Mouse (Mus musculus): Measurements from ENCODE around the gene Gm3646. TPM values are rescaled to one million over a fixed set of nuclear protein-coding genes. Genes with fewer than 3 reads are reported as not detected.

Gene Gm3646
- polyA plus RNA-seq, 1 experiment from 2014 or later = 0.63 TPM

DNA sequence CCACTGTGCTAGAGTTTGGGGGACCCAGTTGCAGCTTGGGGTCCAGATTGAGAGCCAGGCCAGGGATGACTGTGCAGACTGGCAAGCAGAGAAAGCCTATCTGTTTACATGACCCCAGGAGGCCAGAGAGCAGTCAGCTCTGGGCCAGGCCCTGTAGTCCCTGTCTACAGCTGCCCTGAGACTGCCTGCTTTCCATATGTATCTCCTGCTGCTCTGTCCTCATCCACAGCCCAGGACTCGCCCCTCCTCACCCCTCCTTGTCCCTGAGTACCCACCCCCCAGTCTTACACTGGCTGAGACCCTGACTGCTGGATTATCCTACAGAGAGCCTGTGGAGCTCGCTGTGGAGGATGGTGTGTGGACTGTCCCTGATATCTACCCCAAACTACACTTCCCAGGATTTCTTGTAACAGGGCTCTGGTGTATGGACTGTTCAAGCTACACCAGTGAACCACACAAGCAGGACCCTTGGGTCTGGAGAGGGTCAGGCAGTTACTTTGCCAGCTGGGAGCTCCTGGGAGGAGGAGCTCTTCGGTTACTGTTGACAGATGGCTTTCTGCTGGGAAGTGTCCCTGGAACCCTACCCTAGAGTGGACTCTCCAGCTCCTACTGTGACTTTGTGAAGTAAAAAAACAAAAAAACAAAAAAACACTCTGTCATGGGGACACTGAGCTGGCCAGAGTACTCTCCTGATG is 32.6 kb downstream of the Gm3646 start:
- H3K4me1 ChIP-seq = peaks cover 14% of the 10 kb centered on the region
- no peaks in the 10 kb centered on the region for H3K9me3 ChIP-seq
- H3K27ac ChIP-seq = peak overlapping the region; percentile 62
- no peak overlapping the region for H3K4me3 ChIP-seq
- DNase-seq (ENCODE audit: low spot score) = peak; percentile 64
- H3K36me3 ChIP-seq = no peaks in the 10 kb centered on the region
- H3K27me3 ChIP-seq (ENCODE audit: insufficient read depth, poor library complexity, severe bottlenecking) = no peaks in the 10 kb centered on the region
- 19% methylated on average over 3 of the region's 3 CpGs for WGBS

DNA sequence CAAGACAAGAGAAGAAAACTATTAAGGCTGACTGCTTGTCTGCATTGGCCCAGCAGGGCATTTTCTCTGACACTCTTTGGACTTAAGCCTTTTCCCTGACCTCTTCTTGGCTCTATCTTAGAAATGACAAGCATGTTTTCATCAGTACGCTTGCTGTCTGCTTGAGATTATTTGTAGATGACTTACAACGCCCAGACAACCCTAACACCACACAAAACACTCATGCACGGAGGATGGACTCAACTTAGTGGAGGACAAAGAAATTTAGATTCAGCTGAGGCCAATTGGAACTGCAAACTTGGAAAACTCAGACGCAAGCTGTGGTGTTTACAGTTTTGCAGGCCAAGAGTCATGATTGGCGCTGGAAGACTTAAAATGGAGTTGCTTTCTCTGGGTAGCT is 34.7 kb downstream of the Gm3646 start:
- no peaks in the 10 kb centered on the region for H3K9me3 ChIP-seq
- no peak overlapping the region for H3K27ac ChIP-seq
- no peaks in the 10 kb centered on the region for H3K36me3 ChIP-seq
- H3K4me3 ChIP-seq = no peak overlapping the region
- DNase-seq (ENCODE audit: low spot score) = peak; percentile 22
- no peaks in the 10 kb centered on the region for H3K27me3 ChIP-seq (ENCODE audit: insufficient read depth, poor library complexity, severe bottlenecking)
- peaks cover 22% of the 10 kb centered on the region for H3K4me1 ChIP-seq
- 63% methylated on average over 5 of the region's 5 CpGs for WGBS

DNA sequence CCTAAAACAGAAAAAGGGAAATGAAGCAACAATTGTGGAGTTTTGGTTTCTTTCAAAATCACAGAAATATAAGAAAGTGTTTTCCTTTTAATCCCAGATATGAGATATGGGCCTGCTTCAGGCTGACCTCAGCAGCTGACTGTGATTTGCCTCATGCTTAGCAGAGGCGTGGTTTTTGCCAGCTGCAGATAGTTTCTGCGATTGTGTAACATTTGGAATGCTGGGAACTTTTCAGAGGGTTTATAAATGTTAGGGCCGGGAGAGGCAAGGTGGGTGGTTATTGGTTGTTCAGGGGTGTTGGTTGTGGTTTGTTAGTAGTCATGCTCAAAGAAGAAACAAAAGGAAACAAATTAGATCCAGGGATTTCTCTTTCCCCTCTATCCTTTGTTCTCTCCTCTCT is 37.1 kb downstream of the Gm3646 start:
- no peaks in the 10 kb centered on the region for H3K9me3 ChIP-seq
- WGBS = 77% methylated on average over 3 of the region's 3 CpGs
- H3K36me3 ChIP-seq = no peaks in the 10 kb centered on the region
- no peak overlapping the region for H3K4me3 ChIP-seq
- H3K27ac ChIP-seq = no peak overlapping the region
- peak; percentile 51 for DNase-seq (ENCODE audit: low spot score)
- H3K27me3 ChIP-seq (ENCODE audit: insufficient read depth, poor library complexity, severe bottlenecking) = no peaks in the 10 kb centered on the region
- H3K4me1 ChIP-seq = peaks cover 20% of the 10 kb centered on the region

DNA sequence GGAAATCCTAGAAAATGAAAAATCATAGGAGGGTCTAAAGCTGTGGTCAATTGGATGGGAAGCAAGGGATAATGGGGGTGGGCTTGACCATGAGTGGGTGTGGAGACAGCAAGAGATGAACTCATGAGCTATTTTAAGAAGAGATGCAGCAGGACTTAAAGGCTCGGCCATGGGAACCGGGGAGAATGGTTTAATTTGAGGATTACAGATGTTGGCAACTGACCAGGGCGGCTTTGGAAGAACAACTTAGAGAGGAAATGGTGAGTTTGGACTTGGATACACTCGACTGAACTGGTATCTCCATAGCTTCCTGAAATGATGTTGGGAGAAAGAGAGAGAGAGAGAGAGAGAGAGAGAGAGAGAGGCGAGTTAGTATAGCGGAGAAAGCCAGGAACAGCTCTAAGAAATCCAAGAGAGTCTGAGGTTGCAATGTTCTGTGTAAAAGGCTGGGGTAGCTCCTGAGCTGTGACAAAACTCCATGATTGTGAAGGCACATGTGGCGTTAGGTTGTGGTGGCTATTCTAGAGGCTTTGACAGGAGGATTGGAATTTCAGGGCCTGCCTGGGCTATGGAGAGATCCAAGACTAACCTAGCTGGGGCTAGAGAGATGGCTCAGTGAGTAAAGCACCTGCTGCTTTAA is 39.2 kb downstream of the Gm3646 start:
- Histone ChIP-seq H3K9me3 (no peaks in the 10 kb centered on the region), H3K27ac (no peak overlapping the region), H3K4me3 (no peak overlapping the region), H3K36me3 (no peaks in the 10 kb centered on the region), H3K27me3 (ENCODE audit: insufficient read depth, poor library complexity, severe bottlenecking) (no peaks in the 10 kb centered on the region), H3K4me1 (peaks cover 21% of the 10 kb centered on the region)
- DNase-seq (ENCODE audit: low spot score) = no peak
- WGBS = 59% methylated on average over 7 of the region's 7 CpGs

DNA sequence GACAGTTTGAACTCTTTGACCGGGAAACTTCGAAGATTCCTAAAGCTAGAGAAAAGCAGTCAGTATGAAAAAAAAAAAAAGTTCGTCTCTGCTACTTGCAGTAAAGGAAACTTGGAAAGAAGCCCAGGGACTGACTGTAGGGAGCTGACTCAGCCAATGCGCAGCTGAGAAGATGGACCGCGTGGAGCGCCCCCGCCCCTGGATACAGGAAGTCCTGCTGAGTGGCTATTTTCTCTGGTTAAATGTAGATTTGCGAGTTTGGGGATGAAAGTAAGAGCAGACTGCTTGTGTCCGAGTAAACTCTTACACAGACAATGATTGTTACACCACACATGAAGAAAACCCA is 43.1 kb downstream of the Gm3646 start:
- peaks cover 50% of the 10 kb centered on the region for H3K4me1 ChIP-seq
- no peaks in the 10 kb centered on the region for H3K27me3 ChIP-seq (ENCODE audit: insufficient read depth, poor library complexity, severe bottlenecking)
- WGBS = 3% methylated on average over 10 of the region's 10 CpGs
- no peaks in the 10 kb centered on the region for H3K9me3 ChIP-seq
- no peaks in the 10 kb centered on the region for H3K36me3 ChIP-seq
- H3K4me3 ChIP-seq = peak overlapping the region; percentile 45
- DNase-seq (ENCODE audit: low spot score) = peak; percentile 92
- peak overlapping the region; percentile 74 for H3K27ac ChIP-seq

DNA sequence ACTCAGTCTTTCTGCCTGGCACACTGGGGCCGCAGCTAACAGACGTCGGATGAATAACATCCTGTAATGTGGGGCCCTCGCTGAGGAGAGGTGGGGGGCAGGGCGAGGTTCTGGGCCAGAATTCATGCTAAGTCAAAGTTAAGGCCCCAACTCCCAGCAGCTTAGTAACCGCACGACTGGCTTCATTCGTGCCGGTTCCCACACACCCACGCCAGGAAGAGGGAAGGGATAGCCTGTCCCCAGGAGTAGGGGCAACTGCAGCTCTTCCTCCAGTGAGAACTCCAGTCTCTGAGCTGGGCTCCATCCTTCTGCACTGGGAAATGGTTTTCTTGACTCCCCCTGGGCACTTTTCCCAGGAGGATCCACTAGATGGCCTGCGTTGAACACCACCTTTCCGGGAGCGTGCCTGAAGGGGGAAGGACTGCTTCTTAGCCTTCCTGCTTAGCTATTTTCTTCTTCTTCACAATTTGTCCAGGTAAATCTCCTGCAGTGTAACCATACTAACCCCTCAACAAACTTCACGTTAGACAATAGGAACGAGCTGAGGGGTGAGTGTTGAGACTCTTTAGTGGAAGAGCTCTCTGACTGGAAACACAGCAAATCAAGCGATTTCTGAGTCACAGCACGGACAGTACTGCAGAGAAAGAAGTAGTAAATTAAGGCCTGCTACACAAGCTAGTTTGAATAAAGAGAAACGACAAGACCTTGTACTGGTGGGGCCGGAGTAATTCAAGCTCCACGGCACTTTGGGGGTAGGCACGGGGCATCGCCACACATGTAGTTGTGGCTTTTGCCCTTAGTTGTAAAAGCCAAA is 43.7 kb downstream of the Gm3646 start:
- no peaks in the 10 kb centered on the region for H3K27me3 ChIP-seq (ENCODE audit: insufficient read depth, poor library complexity, severe bottlenecking)
- DNase-seq (ENCODE audit: low spot score) = peak; percentile 87
- H3K9me3 ChIP-seq = no peaks in the 10 kb centered on the region
- WGBS = 5% methylated on average over 22 of the region's 22 CpGs
- peak overlapping the region; percentile 74 for H3K27ac ChIP-seq
- no peaks in the 10 kb centered on the region for H3K36me3 ChIP-seq
- peak overlapping the region; percentile 45 for H3K4me3 ChIP-seq
- H3K4me1 ChIP-seq = peaks cover 54% of the 10 kb centered on the region

DNA sequence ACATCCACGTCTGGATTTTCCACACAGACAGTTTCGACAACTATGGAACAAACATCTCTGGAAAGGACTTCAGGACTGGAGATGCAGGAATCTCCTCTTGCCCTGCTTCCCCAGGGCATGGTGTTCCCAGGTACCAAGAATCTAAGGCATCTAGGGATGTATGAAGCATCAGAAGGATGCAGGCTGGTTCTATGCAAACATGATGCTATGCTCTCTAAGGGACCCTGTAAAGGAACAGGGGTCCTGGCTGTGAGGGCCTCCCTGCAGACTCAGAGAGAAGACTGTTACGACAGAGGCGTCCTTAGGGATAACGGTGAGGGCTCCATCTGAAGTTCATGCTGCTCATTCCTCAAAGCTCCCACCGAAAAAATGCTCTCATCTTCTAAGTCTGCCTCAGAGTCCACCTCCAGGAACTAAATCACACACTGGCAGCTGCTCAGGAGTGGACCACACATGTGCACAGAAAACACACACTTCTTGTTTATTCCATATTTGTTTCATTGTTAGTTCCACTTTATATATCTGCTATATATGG is 44.9 kb downstream of the Gm3646 start:
- Histone ChIP-seq H3K4me1 (peaks cover 45% of the 10 kb centered on the region), H3K27ac (no peak overlapping the region)

DNA sequence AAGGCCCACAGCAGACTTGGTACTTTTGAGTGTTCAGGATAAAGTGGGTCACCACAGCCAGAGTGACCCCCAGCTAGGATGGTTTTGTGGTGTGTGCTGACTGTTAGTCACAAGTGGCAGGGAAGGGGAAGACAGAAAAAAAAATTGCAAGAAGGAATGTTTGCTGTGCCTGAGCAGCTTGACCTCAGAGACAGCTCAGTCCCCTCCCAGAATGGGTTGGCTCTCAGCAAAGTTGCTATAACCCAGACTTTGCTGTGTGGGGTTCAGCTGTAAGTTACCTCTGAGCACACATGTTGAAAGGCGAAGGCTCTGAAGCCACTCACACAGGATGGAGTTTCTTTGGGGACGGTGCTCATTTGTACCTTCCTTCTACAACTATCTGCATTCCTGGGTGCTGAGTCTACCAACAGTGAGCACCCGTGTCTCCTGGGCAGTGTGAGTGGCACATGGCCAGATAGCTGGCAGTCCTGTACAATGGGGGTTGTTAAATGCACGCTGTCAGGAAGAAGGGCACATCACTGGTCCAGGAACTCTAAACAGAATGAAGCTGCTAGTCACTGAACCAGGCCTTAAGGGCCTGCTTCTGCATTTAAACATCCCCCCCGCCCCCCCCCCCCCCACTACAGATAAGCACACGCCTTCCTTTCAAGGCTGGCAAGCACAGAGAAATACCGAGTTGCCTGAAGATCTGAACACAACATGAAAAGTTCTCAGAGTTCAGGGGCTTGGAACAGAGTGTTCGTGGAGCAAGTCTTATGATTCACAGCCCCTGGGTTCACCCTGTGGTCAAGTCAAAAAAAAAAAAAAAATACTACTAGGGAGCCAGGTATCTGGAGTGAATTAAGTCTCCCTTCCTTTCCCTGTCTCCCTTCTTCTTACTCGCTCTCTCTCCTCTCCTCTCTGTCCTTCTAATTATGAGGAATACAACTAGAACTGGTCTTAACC is 45.6 kb downstream of the Gm3646 start:
- peaks cover 50% of the 10 kb centered on the region for H3K4me1 ChIP-seq

More for the DNA sequence above, 44.9 kb downstream of the Gm3646 start:
- 72% methylated on average over 6 of the region's 6 CpGs for WGBS
- no peak overlapping the region for H3K4me3 ChIP-seq
- DNase-seq (ENCODE audit: low spot score) = no peak
- H3K9me3 ChIP-seq = no peaks in the 10 kb centered on the region
- no peaks in the 10 kb centered on the region for H3K27me3 ChIP-seq (ENCODE audit: insufficient read depth, poor library complexity, severe bottlenecking)
- no peaks in the 10 kb centered on the region for H3K36me3 ChIP-seq

DNA sequence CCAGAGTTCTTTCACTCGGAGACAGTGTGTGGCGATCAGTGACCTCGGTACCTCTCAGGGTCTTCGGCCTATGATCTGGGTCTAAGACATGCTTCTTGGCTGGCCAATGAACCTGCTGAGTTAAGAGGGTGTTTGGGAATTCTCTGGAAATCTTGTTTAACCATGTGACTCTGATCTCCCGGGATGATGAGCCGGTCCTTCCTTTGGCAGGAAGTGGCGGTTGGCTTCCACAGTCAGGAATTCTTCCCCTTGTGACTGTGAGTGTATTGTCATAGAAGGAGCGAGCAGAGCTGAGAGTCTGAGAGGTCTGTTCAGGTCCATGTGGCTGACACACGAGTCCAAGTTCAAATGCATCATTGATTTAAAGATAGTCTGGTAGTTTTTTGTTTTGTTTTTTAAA is 46.9 kb downstream of the Gm3646 start:
- H3K27me3 ChIP-seq (ENCODE audit: insufficient read depth, poor library complexity, severe bottlenecking) = no peaks in the 10 kb centered on the region
- WGBS = 71% methylated on average over 9 of the region's 9 CpGs
- no peak for DNase-seq (ENCODE audit: low spot score)
- H3K9me3 ChIP-seq = no peaks in the 10 kb centered on the region
- H3K27ac ChIP-seq = peak overlapping the region; percentile 39; the same call in 1 of the 2 replicates
- H3K4me1 ChIP-seq = peaks cover 57% of the 10 kb centered on the region
- H3K36me3 ChIP-seq = no peaks in the 10 kb centered on the region
- H3K4me3 ChIP-seq = no peak overlapping the region

More for the DNA sequence above, 45.6 kb downstream of the Gm3646 start:
- Histone ChIP-seq H3K9me3 (no peaks in the 10 kb centered on the region), H3K27ac (peak overlapping the region; percentile 53), H3K36me3 (no peaks in the 10 kb centered on the region), H3K4me3 (no peak overlapping the region), H3K27me3 (ENCODE audit: insufficient read depth, poor library complexity, severe bottlenecking) (no peaks in the 10 kb centered on the region)
- 30% methylated on average over 9 of the region's 9 CpGs for WGBS
- no peak for DNase-seq (ENCODE audit: low spot score)

DNA sequence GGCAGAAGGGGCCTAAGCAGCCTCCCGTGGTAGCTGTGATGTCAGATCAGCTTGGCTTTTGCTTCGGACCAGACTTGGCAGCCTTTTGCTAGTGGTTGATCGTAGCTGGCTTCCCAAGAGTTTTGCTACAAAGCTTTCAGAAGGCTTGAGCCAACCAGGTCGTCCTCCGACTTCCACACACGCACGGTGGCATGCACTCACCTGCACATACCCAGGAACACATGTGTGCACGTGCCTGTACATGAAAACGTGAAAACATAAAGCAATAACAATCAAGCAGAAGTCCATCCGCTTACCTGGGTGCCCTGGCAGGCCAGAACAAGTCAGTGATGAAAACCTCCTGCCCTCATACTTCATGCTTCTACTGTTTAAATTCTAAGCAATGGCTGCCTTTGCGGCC is 48.2 kb downstream of the Gm3646 start:
- no peaks in the 10 kb centered on the region for H3K27me3 ChIP-seq (ENCODE audit: insufficient read depth, poor library complexity, severe bottlenecking)
- no peak for DNase-seq (ENCODE audit: low spot score)
- H3K4me3 ChIP-seq = no peak overlapping the region
- 85% methylated on average over 11 of the region's 11 CpGs for WGBS
- H3K4me1 ChIP-seq = peaks cover 53% of the 10 kb centered on the region
- H3K27ac ChIP-seq = 0 out of 2 replicates have a peak overlapping the region, but pooled peaks have one; percentile 16
- no peaks in the 10 kb centered on the region for H3K36me3 ChIP-seq
- no peaks in the 10 kb centered on the region for H3K9me3 ChIP-seq

DNA sequence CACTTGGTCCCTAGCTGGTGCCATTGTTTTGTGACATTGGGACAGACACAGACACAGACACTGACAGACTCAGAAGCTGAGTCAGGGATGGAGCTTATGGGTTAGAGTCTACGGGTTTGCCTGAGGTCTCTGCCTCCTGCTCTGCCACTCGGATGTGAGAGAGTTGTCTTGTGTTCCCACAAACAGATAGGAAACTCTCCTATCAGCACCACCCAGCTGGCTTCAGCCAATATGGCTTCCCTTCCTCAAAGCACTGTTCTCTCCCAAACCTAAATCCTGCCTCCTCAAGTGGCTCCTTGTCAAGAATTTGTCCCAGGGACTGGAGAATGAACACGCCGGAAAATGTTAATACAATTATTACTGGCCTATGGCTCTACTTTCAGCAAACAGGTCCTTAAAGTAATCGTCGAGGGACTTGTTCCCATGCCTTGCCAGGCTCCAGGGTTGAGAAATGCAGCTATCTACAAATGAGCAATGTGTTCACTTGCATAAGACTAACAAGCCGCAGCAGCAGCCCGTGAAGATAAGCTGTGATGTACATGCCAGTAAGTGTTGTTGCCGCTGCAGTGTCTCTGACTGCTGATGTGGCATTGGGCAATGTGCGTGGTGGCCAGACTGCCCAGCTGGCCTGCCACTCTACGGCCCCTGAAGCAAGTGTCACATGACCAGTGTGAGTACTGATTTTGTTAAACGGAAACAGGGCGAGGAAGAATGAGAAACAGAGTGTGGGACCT is 50.7 kb downstream of the Gm3646 start:
- no peaks in the 10 kb centered on the region for H3K27me3 ChIP-seq (ENCODE audit: insufficient read depth, poor library complexity, severe bottlenecking)
- H3K9me3 ChIP-seq = no peaks in the 10 kb centered on the region
- 49% methylated on average over 13 of the region's 13 CpGs for WGBS
- 0 out of 2 replicates have a peak overlapping the region, but pooled peaks have one; percentile 17 for H3K27ac ChIP-seq
- no peak for DNase-seq (ENCODE audit: low spot score)
- H3K36me3 ChIP-seq = no peaks in the 10 kb centered on the region
- H3K4me3 ChIP-seq = no peak overlapping the region
- H3K4me1 ChIP-seq = peaks cover 53% of the 10 kb centered on the region
